Mouse (Mus musculus) thymus, adult 2 months (tissue): ENCODE data around the gene Cry2.

Experiments used
- CTCF ChIP-seq: fragments of 200-500 bp; IDR thresholded peaks from 2 replicates; pipeline ENCODE4 v1.5.1; 2012; ENCODE audit warnings: mild to moderate bottlenecking, control low read depth, low read length, moderate library complexity, borderline replicate concordance; ENCODE audit not compliant: control insufficient read depth, poor library complexity, insufficient read depth; ENCODE audit errors: extremely low read depth
- POLR2A ChIP-seq: fragments of 200-500 bp; IDR thresholded peaks from 2 replicates; pipeline ENCODE4 v1.6.1; 2012; ENCODE audit warnings: mild to moderate bottlenecking, low read length, control low read depth, moderate library complexity; ENCODE audit not compliant: control insufficient read depth, poor library complexity, insufficient read depth; ENCODE audit errors: extremely low read depth

GRCm38 (mm10) chr2:92375788-92376187, 58.1 kb downstream of the Cry2 start:
- no peak for TF ChIP-seq CTCF
- TF ChIP-seq POLR2A: no peak
